23 mouse cellular contexts compared by ENCODE assay signal in genomic region chr16:27375318-27375717, GRCm38 (mm10). TPM values are rescaled to one million over a fixed set of nuclear protein-coding genes. Genes with fewer than 3 reads are reported as not detected.
DNase-seq lines count a peak whose midpoint lies in the region; ATAC-seq lines count a peak whose summit lies in the region.
"Had no signal": no experiment of that assay in that cellular context is flagged by ENCODE, and none has a peak within 500 bp of the region (broad histone marks: within the 10 kb centered on the region; RNA-seq: fewer than 3 reads in every experiment).

No protein-coding gene starts in this region.

- no peaks in the 10 kb centered on the region for H3K79me2 ChIP-seq in macrophage (ENCODE audit: inconsistent target)

- ATAC-seq in intestine, embryonic 15.5 days = peak; percentile 90
- no peak for ATAC-seq in hindbrain, embryonic 11.5 days (ENCODE audit: low FRiP score)
- ATAC-seq: forebrain, embryonic 13.5 days; midbrain, embryonic 13.5 days had no signal

- peak; percentile 88 for DNase-seq in kidney, adult 9 months
- peak; percentile 34 to 83 for DNase-seq in kidney, postnatal 36 days
- DNase-seq in hindbrain, embryonic 11.5 days (ENCODE audit: low spot score) = no peak
- DNase-seq in B cell, adult 2 months = no peak
- DNase-seq in gastrocnemius, postnatal 4 days (ENCODE audit: low spot score in 2 of 2) = no peak
- DNase-seq: cerebellum, adult 9-11 months; embryo, embryonic 11 days; gastrocnemius, postnatal 14 days; heart, postnatal 14 days; layer of hippocampus, postnatal 36 days; lung, embryonic 14.5 days; right cerebral cortex, postnatal 4 days; thymus, adult 2 months had no signal

- H3K27ac ChIP-seq in intestine, embryonic 15.5 days = no peak overlapping the region
- peak overlapping the region; percentile 86 for H3K27ac ChIP-seq in macrophage
- H3K27ac ChIP-seq in hindbrain, embryonic 11.5 days (ENCODE audit: low read depth, low read length) = no peak overlapping the region
- H3K27ac ChIP-seq: forebrain, embryonic 13.5 days; heart, embryonic 10.5 days; hindbrain, embryonic 15.5 days; limb, embryonic 10.5 days; midbrain, embryonic 13.5 days had no signal

- H3K4me2 ChIP-seq in intestine, embryonic 15.5 days (replicated peaks) = no peak overlapping the region
- no peak overlapping the region for H3K4me2 ChIP-seq in hindbrain, embryonic 11.5 days (replicated peaks; ENCODE audit: low read depth, low read length)
- H3K4me2 ChIP-seq: forebrain, embryonic 13.5 days; hindbrain, embryonic 15.5 days; lung, embryonic 14.5 days; midbrain, embryonic 13.5 days had no signal

- no peaks in the 10 kb centered on the region for H3K9me3 ChIP-seq in intestine, embryonic 15.5 days
- H3K9me3 ChIP-seq in hindbrain, embryonic 11.5 days (ENCODE audit: control insufficient read depth, low read length) = no peaks in the 10 kb centered on the region
- H3K9me3 ChIP-seq: forebrain, embryonic 13.5 days; G1E; heart, embryonic 10.5 days; hindbrain, embryonic 15.5 days; limb, embryonic 10.5 days; midbrain, embryonic 13.5 days had no signal

- H3K4me1 ChIP-seq in intestine, embryonic 15.5 days (replicated peaks) = no peaks in the 10 kb centered on the region
- no peaks in the 10 kb centered on the region for H3K4me1 ChIP-seq in hindbrain, embryonic 11.5 days (replicated peaks; ENCODE audit: control insufficient read depth, insufficient read depth, low read length)
- H3K4me1 ChIP-seq: forebrain, embryonic 13.5 days; heart, embryonic 10.5 days; hindbrain, embryonic 15.5 days; limb, embryonic 10.5 days; midbrain, embryonic 13.5 days had no signal

- 61% methylated on average over 2 of the region's 2 CpGs for WGBS in intestine, embryonic 15.5 days
- WGBS in macrophage (ENCODE audit: missing documents) = 100% methylated on average over 2 of the region's 2 CpGs
- 80% methylated on average over 2 of the region's 2 CpGs for WGBS in hindbrain, embryonic 11.5 days

- H3K36me3 ChIP-seq in intestine, embryonic 15.5 days = no peaks in the 10 kb centered on the region
- H3K36me3 ChIP-seq in macrophage (ENCODE audit: inconsistent target) = no peaks in the 10 kb centered on the region
- no peaks in the 10 kb centered on the region for H3K36me3 ChIP-seq in hindbrain, embryonic 11.5 days (ENCODE audit: control insufficient read depth, insufficient read depth, low read length)
- H3K36me3 ChIP-seq: G1E; heart, embryonic 10.5 days; hindbrain, embryonic 15.5 days; limb, embryonic 10.5 days; midbrain, embryonic 13.5 days had no signal

- H3K27me3 ChIP-seq in intestine, embryonic 15.5 days (replicated peaks) = no peaks in the 10 kb centered on the region
- no peaks in the 10 kb centered on the region for H3K27me3 ChIP-seq in hindbrain, embryonic 11.5 days (ENCODE audit: control insufficient read depth, insufficient read depth, low read length)
- H3K27me3 ChIP-seq: forebrain, embryonic 13.5 days; hindbrain, embryonic 15.5 days; midbrain, embryonic 13.5 days had no signal

- H3K9ac ChIP-seq in intestine, embryonic 15.5 days = no peak overlapping the region
- no peak overlapping the region for H3K9ac ChIP-seq in hindbrain, embryonic 11.5 days (ENCODE audit: low read depth, low read length)
- H3K9ac ChIP-seq: forebrain, embryonic 13.5 days; hindbrain, embryonic 15.5 days; lung, embryonic 14.5 days; midbrain, embryonic 13.5 days had no signal

- H3K4me3 ChIP-seq in intestine, embryonic 15.5 days (replicated peaks) = no peak overlapping the region
- no peak overlapping the region for H3K4me3 ChIP-seq in macrophage (ENCODE audit: inconsistent target)
- no peak overlapping the region for H3K4me3 ChIP-seq in hindbrain, embryonic 11.5 days (ENCODE audit: low read depth, low read length)
- H3K4me3 ChIP-seq: forebrain, embryonic 13.5 days; heart, embryonic 10.5 days; hindbrain, embryonic 15.5 days; limb, embryonic 10.5 days; midbrain, embryonic 13.5 days had no signal

RNA-seq across cellular contexts. Expression of gene Uts2b, which starts 5.3 kb away (rescaled TPM):
- 0.18 TPM in 1 of 2 replicates, not detected in the other for polyA plus RNA-seq in intestine, embryonic 15.5 days (2015; fragmentation: Nextera tagmentation; extraction: Ambion mirVana)
- total RNA-seq in macrophage (2018; cell fraction: chromatin; rRNA removed) = not detected
- total RNA-seq in macrophage (2018; cell fraction: cytosol; rRNA removed) = under 1 TPM in 1 of 26 experiments, not detected in 25; 0.15 TPM
- under 1 TPM in 1 of 26 experiments, not detected in 25; 0.72 TPM for total RNA-seq in macrophage (2018; cell fraction: nucleus; rRNA removed)
- not detected in 3 replicates for polyA plus RNA-seq in macrophage (2018)
- 2.1 TPM in 1 of 2 replicates, not detected in the other for polyA plus RNA-seq in hindbrain, embryonic 11.5 days (2014; fragmentation: Nextera tagmentation; extraction: Ambion mirVana)
- total RNA-seq in gastrocnemius, postnatal 4 days (2021) = not detected
- total RNA-seq: adrenal gland, postnatal 4 days; G1E; gastrocnemius, postnatal 14 days; layer of hippocampus, adult 18-20 months; layer of hippocampus, postnatal 36 days had no signal
- polyA plus RNA-seq: forebrain, embryonic 13.5 days; G1E; lung, embryonic 14.5 days; thymus, adult 2 months had no signal

RNA-seq across cellular contexts. Expression of gene Ccdc50, which starts 13.4 kb away (rescaled TPM):
- polyA plus RNA-seq in intestine, embryonic 15.5 days (2015; fragmentation: Nextera tagmentation; extraction: Ambion mirVana) = 37.5 and 45.5 TPM in 2 replicates
- 100 to 1,000 TPM; 147 to 685 (median 358) TPM for total RNA-seq in macrophage (2018; cell fraction: chromatin; rRNA removed)
- total RNA-seq in macrophage (2018; cell fraction: cytosol; rRNA removed) = 100 to 1,000 TPM in 11 of 26 experiments, 10 to 100 TPM in 15; 68.0 to 172 (median 90.9) TPM
- total RNA-seq in macrophage (2018; cell fraction: nucleus; rRNA removed) = 100 to 1,000 TPM; 147 to 458 (median 200) TPM
- 48.3 to 72.4 TPM (median 53.0 TPM) in 3 replicates for polyA plus RNA-seq in macrophage (2018)
- 78.2 and 84.9 TPM in 2 replicates for polyA plus RNA-seq in hindbrain, embryonic 11.5 days (2014; fragmentation: Nextera tagmentation; extraction: Ambion mirVana)
- 100 to 1,000 TPM in 1 of 2 experiments, 10 to 100 TPM in 1; 94.3 to 107 TPM for total RNA-seq in gastrocnemius, postnatal 4 days (2021)

Comparison
In these comparisons a context has a peak if more than half of its experiments do, and no peak if none do; other contexts are left out.
1. DNase-seq: peak in kidney, adult 9 months (single experiment) and kidney, postnatal 36 days (2 of 2); none in hindbrain, embryonic 11.5 days (single experiment), B cell, adult 2 months (0 of 2) and gastrocnemius, postnatal 4 days (0 of 2).